Mouse (Mus musculus) heart, embryonic 10.5 days (tissue): ENCODE data around the gene Irf4. TPM values are rescaled to one million over a fixed set of nuclear protein-coding genes. Genes with fewer than 3 reads are reported as not detected.
A peak's percentile ranks its signal among the peaks of the same experiment; 100 is the strongest.

ENCODE experiments used
- DNase-seq: peaks from one replicate; pipeline ENCODE4 v3.0.0-alpha.2; 2017; ENCODE audit warnings: low spot score
- H3K27ac ChIP-seq: fragments of 300-500 bp; sonication (generic); 2 replicates; pipeline ENCODE4 v1.5.1; 2016; ENCODE audit warnings: mild to moderate bottlenecking
- H3K27me3 ChIP-seq: fragments of 300-500 bp; sonication (generic); 2 replicates; pipeline ENCODE4 v1.6.1; 2016; ENCODE audit warnings: mild to moderate bottlenecking; ENCODE audit not compliant: poor library complexity, insufficient read depth, severe bottlenecking
- H3K36me3 ChIP-seq: fragments of 300-500 bp; sonication (generic); 2 replicates; pipeline ENCODE4 v1.6.1; 2016; ENCODE audit warnings: mild to moderate bottlenecking, moderate library complexity
- H3K4me1 ChIP-seq: fragments of 300-500 bp; sonication (generic); 2 replicates; pipeline ENCODE4 v1.6.1; 2016; ENCODE audit warnings: mild to moderate bottlenecking
- H3K4me3 ChIP-seq: fragments of 300-500 bp; sonication (generic); 2 replicates; pipeline ENCODE4 v1.5.1; 2016; ENCODE audit warnings: mild to moderate bottlenecking, moderate library complexity
- H3K9me3 ChIP-seq: fragments of 300-500 bp; sonication (generic); 2 replicates; pipeline ENCODE4 v1.6.1; 2016; ENCODE audit warnings: mild to moderate bottlenecking, moderate library complexity
- WGBS: fragments of 180-500 bp; shearing (Covaris S2); methylation state at CpG from one replicate; pipeline ENCODE4 v1.1.7; 2016; 5-methylcytosine and 5-hydroxymethylcytosine counted together
- polyA plus RNA-seq: library from polyadenylated mRNA; unstranded; fragments of >200 nt; fragmentation: Nextera tagmentation; extraction: Ambion mirVana; gene quantifications from 2 replicates; pipeline ENCODE4 v1.2.1, GENCODE M21; 2016

The Irf4 gene
- polyA plus RNA-seq, 1 experiment from 2014 or later, result 0.15 TPM

- H3K4me3 ChIP-seq, result no peak overlapping the region
- 78% methylated on average over 5 of the region's 5 CpGs for WGBS
- H3K27me3 ChIP-seq, result peaks cover 61% of the 10 kb centered on the region
- H3K36me3 ChIP-seq, result no peaks in the 10 kb centered on the region
- H3K27ac ChIP-seq, result no peak overlapping the region
- H3K4me1 ChIP-seq, result peaks cover 24% of the 10 kb centered on the region
- no peaks in the 10 kb centered on the region for H3K9me3 ChIP-seq
- no peak for DNase-seq
Observed at GRCm38 (mm10) chr13:30747068-30747467, 2.0 kb upstream of the Irf4 start.

DNA sequence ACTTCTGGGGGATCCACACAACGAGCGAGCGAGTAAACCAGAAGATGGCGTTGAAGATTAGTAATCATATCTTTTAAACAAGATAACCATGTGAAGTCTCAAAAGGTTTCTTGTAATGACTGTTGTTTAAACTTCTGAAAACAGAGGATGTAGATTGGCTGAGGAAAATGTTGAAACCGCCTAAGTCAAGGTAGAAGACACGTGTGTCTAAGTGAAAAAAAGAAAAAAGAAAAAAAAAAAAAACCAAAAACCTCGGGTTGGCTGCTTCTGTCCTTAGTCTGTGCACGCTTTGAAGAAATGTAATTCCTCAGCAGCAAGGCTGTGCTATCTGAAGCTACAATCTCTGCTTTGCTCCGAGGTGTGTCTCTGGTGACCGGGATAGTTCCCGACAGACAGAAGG, 1.5 kb upstream of the Irf4 start:
- 59% methylated on average over 11 of the region's 11 CpGs for WGBS
- H3K4me3 ChIP-seq, result no peak overlapping the region
- H3K4me1 ChIP-seq, result peaks cover 24% of the 10 kb centered on the region
- DNase-seq, result no peak
- no peak overlapping the region for H3K27ac ChIP-seq
- H3K36me3 ChIP-seq, result no peaks in the 10 kb centered on the region
- no peaks in the 10 kb centered on the region for H3K9me3 ChIP-seq
- H3K27me3 ChIP-seq, result peaks cover 66% of the 10 kb centered on the region

- Histone ChIP-seq H3K4me1 (peaks cover 24% of the 10 kb centered on the region), H3K27me3 (peaks cover 74% of the 10 kb centered on the region), H3K36me3 (no peaks in the 10 kb centered on the region), H3K4me3 (no peak overlapping the region), H3K9me3 (no peaks in the 10 kb centered on the region), H3K27ac (no peak overlapping the region)
- no peak for DNase-seq
- 55% methylated on average over 11 of the region's 11 CpGs for WGBS
Observed at GRCm38 (mm10) chr13:30748321-30748720, 705 bp upstream of the Irf4 start.

GRCm38 (mm10) chr13:30749557-30750141, 623 bp downstream of the Irf4 start:
- 4% methylated on average over 11 of the region's 11 CpGs for WGBS

GRCm38 (mm10) chr13:30750461-30751303, 1.7 kb downstream of the Irf4 start:
- Histone ChIP-seq H3K9me3 (no peaks in the 10 kb centered on the region), H3K36me3 (no peaks in the 10 kb centered on the region), H3K4me1 (peaks cover 24% of the 10 kb centered on the region), H3K27me3 (peaks cover 91% of the 10 kb centered on the region), H3K27ac (no peak overlapping the region), H3K4me3 (peak overlapping the region; percentile 60)
- 3% methylated on average over 33 of the region's 33 CpGs for WGBS
- DNase-seq, result no peak

More at GRCm38 (mm10) chr13:30749557-30750141, 623 bp downstream of the Irf4 start:
- Histone ChIP-seq H3K4me1 (peaks cover 24% of the 10 kb centered on the region), H3K27ac (no peak overlapping the region), H3K9me3 (no peaks in the 10 kb centered on the region), H3K4me3 (peak overlapping the region; percentile 60), H3K27me3 (peaks cover 81% of the 10 kb centered on the region), H3K36me3 (no peaks in the 10 kb centered on the region)
- DNase-seq, result no peak

DNA sequence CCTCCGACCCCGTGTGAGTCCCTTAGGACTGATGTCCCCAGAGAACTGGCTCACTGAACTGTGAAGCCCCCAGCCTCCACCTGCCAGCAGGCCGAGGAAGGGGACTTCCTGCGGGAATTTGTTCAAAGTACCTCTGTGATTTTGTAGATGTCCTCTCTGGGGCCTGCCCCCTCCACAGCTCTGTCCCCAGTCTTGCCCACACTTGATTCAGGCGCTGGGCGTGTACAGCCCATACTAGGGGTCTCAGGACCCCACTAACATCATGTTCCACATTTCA, 2.2 kb downstream of the Irf4 start:
- Histone ChIP-seq H3K9me3 (no peaks in the 10 kb centered on the region), H3K4me1 (peaks cover 24% of the 10 kb centered on the region), H3K27me3 (peaks cover 92% of the 10 kb centered on the region), H3K36me3 (no peaks in the 10 kb centered on the region), H3K27ac (no peak overlapping the region), H3K4me3 (no peak overlapping the region)
- WGBS, result 36% methylated on average over 6 of the region's 6 CpGs
- no peak for DNase-seq

- Histone ChIP-seq H3K36me3 (no peaks in the 10 kb centered on the region), H3K4me1 (peaks cover 24% of the 10 kb centered on the region), H3K27me3 (peaks cover 86% of the 10 kb centered on the region), H3K9me3 (no peaks in the 10 kb centered on the region), H3K27ac (no peak overlapping the region), H3K4me3 (no peak overlapping the region)
- WGBS, result 71% methylated on average over 4 of the region's 4 CpGs
- no peak for DNase-seq
Observed at GRCm38 (mm10) chr13:30752581-30753187, 3.7 kb downstream of the Irf4 start.

- H3K9me3 ChIP-seq, result no peaks in the 10 kb centered on the region
- H3K4me1 ChIP-seq, result peaks cover 24% of the 10 kb centered on the region
- no peak overlapping the region for H3K27ac ChIP-seq
- peaks cover 78% of the 10 kb centered on the region for H3K27me3 ChIP-seq
- H3K36me3 ChIP-seq, result no peaks in the 10 kb centered on the region
- WGBS, result 76% methylated on average over 3 of the region's 3 CpGs
- H3K4me3 ChIP-seq, result no peak overlapping the region
- no peak for DNase-seq
Observed at GRCm38 (mm10) chr13:30753441-30753840, 4.4 kb downstream of the Irf4 start.

- DNase-seq, result no peak
- peaks cover 19% of the 10 kb centered on the region for H3K4me1 ChIP-seq
- H3K4me3 ChIP-seq, result no peak overlapping the region
- peaks cover 72% of the 10 kb centered on the region for H3K27me3 ChIP-seq
- H3K27ac ChIP-seq, result no peak overlapping the region
- H3K9me3 ChIP-seq, result no peaks in the 10 kb centered on the region
- no peaks in the 10 kb centered on the region for H3K36me3 ChIP-seq
- 87% methylated on average over 4 of the region's 4 CpGs for WGBS
Observed at GRCm38 (mm10) chr13:30754066-30754465, 5.0 kb downstream of the Irf4 start.

DNA sequence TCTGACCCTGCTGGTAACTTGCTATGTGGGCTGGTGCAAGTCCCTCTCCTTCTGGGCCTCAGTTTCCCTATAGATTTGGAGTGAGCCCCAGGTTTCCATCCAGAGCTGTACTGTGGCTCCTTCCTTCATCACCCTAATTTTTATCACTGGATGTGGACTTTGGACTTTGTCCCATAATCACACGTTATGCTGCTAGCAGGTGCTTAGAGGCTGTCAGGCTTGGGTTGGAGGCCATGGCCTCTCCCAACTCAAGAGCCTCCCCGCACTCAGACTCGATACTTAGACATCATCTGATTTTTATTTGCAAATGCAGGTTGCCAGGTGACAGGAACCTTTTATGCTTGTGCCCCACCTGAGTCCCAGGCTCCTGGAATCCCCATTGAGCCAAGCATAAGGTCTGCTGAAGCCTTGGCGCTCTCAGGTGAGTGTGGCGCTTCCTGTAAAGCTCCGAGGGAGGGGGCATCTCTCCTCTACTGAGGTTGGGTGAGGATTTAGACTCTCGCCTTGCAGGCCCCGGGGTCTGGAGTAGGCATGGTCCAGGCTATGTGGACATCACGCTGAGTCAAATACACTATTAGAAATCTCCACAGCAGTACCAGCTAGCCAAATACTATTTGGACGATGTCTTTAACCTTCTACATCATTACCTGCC, 5.9 kb downstream of the Irf4 start:
- H3K9me3 ChIP-seq, result no peaks in the 10 kb centered on the region
- no peak overlapping the region for H3K4me3 ChIP-seq
- peaks cover 68% of the 10 kb centered on the region for H3K27me3 ChIP-seq
- H3K36me3 ChIP-seq, result no peaks in the 10 kb centered on the region
- peaks cover 10% of the 10 kb centered on the region for H3K4me1 ChIP-seq
- DNase-seq, result no peak
- H3K27ac ChIP-seq, result no peak overlapping the region
- WGBS, result 81% methylated on average over 10 of the region's 10 CpGs

DNA sequence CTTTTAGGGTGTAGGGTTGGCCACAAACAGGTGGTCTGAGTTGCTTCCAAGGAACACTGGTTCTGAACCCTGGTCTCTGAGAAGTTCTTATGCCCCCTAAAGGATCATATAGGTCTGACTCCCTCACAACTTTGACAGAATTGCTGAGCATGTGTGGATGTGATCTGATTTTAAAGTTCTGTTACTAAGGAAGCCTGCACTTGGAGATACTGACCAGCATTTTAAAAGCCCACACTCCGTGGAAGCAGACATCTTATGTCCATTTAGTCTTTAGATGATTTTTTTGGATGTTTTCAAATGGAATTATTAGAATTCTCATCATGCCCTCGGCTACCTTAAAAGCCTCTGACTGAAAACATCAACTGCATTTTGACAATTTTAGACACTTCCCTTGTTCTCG, 6.6 kb downstream of the Irf4 start:
- no peak overlapping the region for H3K27ac ChIP-seq
- DNase-seq, result no peak
- H3K36me3 ChIP-seq, result no peaks in the 10 kb centered on the region
- peaks cover 5% of the 10 kb centered on the region for H3K4me1 ChIP-seq
- WGBS, result 71% methylated on average over 3 of the region's 3 CpGs
- no peak overlapping the region for H3K4me3 ChIP-seq
- no peaks in the 10 kb centered on the region for H3K9me3 ChIP-seq
- H3K27me3 ChIP-seq, result peaks cover 65% of the 10 kb centered on the region

DNA sequence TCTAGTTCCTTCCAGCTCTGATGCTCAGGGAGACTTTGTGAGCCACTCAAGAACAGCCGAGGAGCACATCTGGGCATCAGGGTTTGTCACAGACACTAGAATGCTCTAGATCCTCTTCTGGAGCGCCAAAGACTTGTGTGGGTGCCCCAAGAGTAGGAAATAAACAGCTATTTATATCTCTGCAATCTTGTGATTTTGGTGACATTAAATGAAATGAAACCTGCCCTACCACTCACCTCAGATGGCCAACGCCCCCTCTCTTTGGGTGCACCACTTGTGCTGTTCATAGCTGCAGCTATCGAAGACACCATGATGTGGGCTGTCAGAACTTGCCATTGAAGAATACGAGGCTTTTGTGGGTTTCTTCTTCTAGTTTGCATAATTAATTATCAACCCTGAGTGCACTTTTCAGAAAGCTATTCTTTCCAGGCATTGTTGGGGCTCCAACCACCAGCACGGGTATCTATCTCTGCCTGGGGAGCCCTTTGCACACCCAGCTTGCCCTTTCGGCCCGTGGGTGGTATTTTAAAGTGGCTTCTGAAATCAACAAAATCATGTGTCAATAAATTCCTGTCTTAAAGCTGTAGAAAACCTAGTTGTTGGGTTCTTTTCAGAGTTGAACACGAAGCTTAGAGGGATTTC, 7.1 kb downstream of the Irf4 start:
- 81% methylated on average over 9 of the region's 9 CpGs for WGBS
- H3K36me3 ChIP-seq, result no peaks in the 10 kb centered on the region

More for the DNA sequence above, 7.1 kb downstream of the Irf4 start:
- Histone ChIP-seq H3K4me1 (no peaks in the 10 kb centered on the region), H3K9me3 (no peaks in the 10 kb centered on the region), H3K27ac (no peak overlapping the region), H3K4me3 (no peak overlapping the region), H3K27me3 (peaks cover 65% of the 10 kb centered on the region)
- DNase-seq, result no peak
